Mouse (Mus musculus) testis, adult 2 months (tissue): ENCODE results near the gene Mb.

ENCODE experiments used
- CTCF ChIP-seq: fragments of 200-500 bp; IDR thresholded peaks from 2 replicates; pipeline ENCODE4 v1.5.1; 2012; ENCODE audit warnings: low read depth, mild to moderate bottlenecking, inconsistent platforms, low read length, moderate library complexity; ENCODE audit not compliant: control insufficient read depth, insufficient read depth, insufficient replicate concordance
- POLR2A ChIP-seq: fragments of 200-500 bp; IDR thresholded peaks from 2 replicates; pipeline ENCODE4 v1.6.1; 2012; ENCODE audit warnings: low read depth, mild to moderate bottlenecking, inconsistent platforms, low read length, moderate library complexity; ENCODE audit not compliant: control insufficient read depth

DNA sequence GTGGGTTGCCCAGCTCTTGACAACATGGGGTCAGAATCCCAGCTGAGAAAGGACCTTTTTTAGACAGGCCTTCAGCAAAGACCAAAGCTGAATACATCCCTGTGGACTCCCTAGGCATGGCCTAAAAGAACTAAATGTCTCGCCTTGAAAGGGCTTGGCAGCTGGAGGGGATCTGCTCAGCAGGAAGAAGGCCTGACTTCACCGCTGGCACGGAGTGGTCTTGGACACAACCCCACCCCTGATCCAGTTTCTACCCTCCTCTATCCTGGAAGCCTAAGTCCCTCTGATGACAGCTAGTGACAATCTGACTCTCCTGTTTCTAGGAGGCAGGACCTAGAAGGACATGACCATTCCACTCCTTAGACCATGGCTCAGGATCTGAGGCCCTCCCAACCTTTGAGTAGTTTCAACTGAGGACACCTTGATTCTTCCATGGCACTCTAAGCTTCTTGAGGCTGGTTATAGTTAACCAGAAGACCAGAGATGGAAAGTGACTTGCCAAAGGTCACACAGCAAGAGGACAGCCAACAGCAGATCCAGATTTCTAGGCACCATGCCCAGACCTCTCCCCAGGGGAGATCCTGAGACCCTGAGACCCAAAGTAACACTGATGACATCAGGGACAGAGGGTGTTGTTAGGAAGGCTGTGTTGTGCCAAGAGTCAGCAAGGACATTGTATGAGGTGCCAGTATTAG, 47.1 kb downstream of the Mb start:
- TF ChIP-seq POLR2A (no peak), CTCF (no peak)
